In genomic region chr10:128211390-128212108, GRCm38 (mm10) we compare ENCODE assay signal across 8 mouse cellular contexts. TPM values are rescaled to one million over a fixed set of nuclear protein-coding genes. Genes with fewer than 3 reads are reported as not detected.
A peak's percentile ranks its signal among the peaks of the same experiment; 100 is the strongest.
DNase-seq lines count a peak whose midpoint lies in the region; ATAC-seq lines count a peak whose summit lies in the region.

Gene Spryd4 (minus strand): TSS chr10:128211807.

- H3K4me3 ChIP-seq in hindbrain, embryonic 16.5 days (ENCODE audit: low read length), result peak within 1 kb of the TSS; percentile 63
- peak within 1 kb of the TSS; percentile 96 for H3K4me3 ChIP-seq in macrophage (ENCODE audit: inconsistent target)

- peak within 1 kb of the TSS; percentile 97 for H3K4me2 ChIP-seq in hindbrain, embryonic 16.5 days (ENCODE audit: low read length)

- 0 out of 2 replicates have a peak, but pooled peaks cover 1% of the 10 kb centered on the region for H3K36me3 ChIP-seq in hindbrain, embryonic 16.5 days (ENCODE audit: control insufficient read depth, insufficient read depth, low read length)
- H3K36me3 ChIP-seq in macrophage (ENCODE audit: inconsistent target), result no peaks in the 10 kb centered on the region

- DNase-seq in T-cell, adult 2 months (ENCODE audit: low spot score), result peak; percentile 91
- DNase-seq in cerebellum, postnatal 36 days, result peak; percentile 87 to 92
- DNase-seq in gastrocnemius, adult 18-20 months (ENCODE audit: low spot score), result peak; percentile 92
- DNase-seq in left cerebral cortex, adult 18-20 months (ENCODE audit: low spot score in 2 of 2), result peak; percentile 89 to 92
- DNase-seq in right cerebral cortex, adult 2 months (ENCODE audit: low spot score in 2 of 2), result peak; percentile 94 to 95
- peak; percentile 91 for DNase-seq in urinary bladder, postnatal 14 days (ENCODE audit: low spot score)

- H3K27me3 ChIP-seq in hindbrain, embryonic 16.5 days (replicated peaks; ENCODE audit: control insufficient read depth, insufficient read depth, low read length), result no peaks in the 10 kb centered on the region

- no peaks in the 10 kb centered on the region for H3K9me3 ChIP-seq in hindbrain, embryonic 16.5 days (ENCODE audit: control insufficient read depth, low read length)

- peaks cover 13% of the 10 kb centered on the region for H3K4me1 ChIP-seq in hindbrain, embryonic 16.5 days (ENCODE audit: control insufficient read depth, insufficient read depth, low read depth, low read length)

- under 1% methylated on average over 30 of the region's 30 CpGs for WGBS in hindbrain, embryonic 16.5 days
- 0% methylated on average over 30 of the region's 30 CpGs for WGBS in macrophage (ENCODE audit: missing documents)

- peak within 1 kb of the TSS; percentile 76 for H3K27ac ChIP-seq in hindbrain, embryonic 16.5 days (ENCODE audit: low read depth, low read length)
- peak within 1 kb of the TSS; percentile 28 for H3K27ac ChIP-seq in macrophage

- H3K79me2 ChIP-seq in macrophage (ENCODE audit: inconsistent target), result peaks cover 4% of the 10 kb centered on the region; the same call in 1 of the 2 replicates

- peak within 1 kb of the TSS; percentile 65 for H3K9ac ChIP-seq in hindbrain, embryonic 16.5 days (ENCODE audit: low read depth, low read length)

- ATAC-seq in hindbrain, embryonic 16.5 days, result peak; percentile 92

RNA-seq across cellular contexts. Expression of gene Spryd4, which starts in this region (rescaled TPM):
- 10 to 100 TPM; 33.0 to 34.6 TPM for total RNA-seq in gastrocnemius, adult 18-20 months (2021)
- polyA plus RNA-seq in hindbrain, embryonic 16.5 days (2015; fragmentation: Nextera tagmentation; extraction: Ambion mirVana), result 23.6 and 25.5 TPM in 2 replicates
- total RNA-seq in left cerebral cortex, adult 18-20 months (2021), result 10 to 100 TPM; 10.4 to 10.8 TPM
- 1 to 10 TPM in 16 of 26 experiments, under 1 TPM in 3, not detected in 7; 0.67 to 5.1 (median 2.5) TPM for total RNA-seq in macrophage (2018; cell fraction: chromatin; rRNA removed)
- 1 to 10 TPM; 3.5 to 10.0 (median 7.2) TPM for total RNA-seq in macrophage (2018; cell fraction: cytosol; rRNA removed)
- 1 to 10 TPM in 24 of 26 experiments, under 1 TPM in 2; 0.67 to 8.2 (median 3.6) TPM for total RNA-seq in macrophage (2018; cell fraction: nucleus; rRNA removed)
- polyA plus RNA-seq in macrophage (2018), result 5.3 to 10.6 TPM (median 6.9 TPM) in 3 replicates

Comparison
In these comparisons a context has a peak if more than half of its experiments do, and no peak if none do; other contexts are left out.
1. Peak in every context shown above with its lines: DNase-seq, ATAC-seq, H3K4me3 ChIP-seq and H3K27ac ChIP-seq.